Mouse (Mus musculus) olfactory bulb, adult 2 months (tissue): Measurements from ENCODE around the gene Apoc4.

Source experiments
- CTCF ChIP-seq: fragments of 200-500 bp; IDR thresholded peaks from 2 replicates; pipeline ENCODE4 v1.5.1; 2012; ENCODE audit warnings: low read depth, mild to moderate bottlenecking, low read length, moderate library complexity; ENCODE audit not compliant: insufficient read depth
- POLR2A ChIP-seq: fragments of 200-500 bp; IDR thresholded peaks from 2 replicates; pipeline ENCODE4 v1.6.1; 2012; ENCODE audit warnings: mild to moderate bottlenecking, low read depth, low read length, moderate library complexity; ENCODE audit not compliant: insufficient read depth

DNA sequence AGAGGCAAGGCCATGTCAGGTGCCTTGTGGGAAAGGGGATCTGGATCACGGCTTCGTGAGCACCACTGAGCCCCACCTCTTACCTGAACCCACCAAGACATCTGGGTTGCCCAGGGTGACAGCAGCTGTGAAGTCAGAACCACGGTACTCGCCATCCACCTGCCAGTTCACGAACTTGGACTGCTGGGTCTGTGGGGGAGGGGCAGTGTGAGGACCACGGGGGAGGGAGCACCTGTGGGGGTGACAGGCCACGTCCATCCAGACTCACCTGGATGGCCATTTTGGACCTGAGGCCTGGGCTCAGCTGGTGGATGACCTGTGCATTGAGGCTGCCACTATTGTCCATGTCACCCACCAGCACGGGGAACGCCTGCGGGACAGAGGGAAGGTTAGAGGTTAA, 29.4 kb upstream of the Apoc4 start:
- TF ChIP-seq CTCF (no peak), POLR2A (no peak)
